Mouse (Mus musculus) embryonic facial prominence, embryonic 14.5 days (tissue): ENCODE measurements at regions not wholly inside any gene's neighbourhood (a gene's known extent, or its start where the extent isn't known, plus 50 kb on each side); places are given as distances from the start of the nearest gene placed in this dataset.
"Not testable (repeated sequence)": the region's sequence is repeated elsewhere in the genome, so short reads cannot be mapped to it uniquely, and the experiment has no call there.

ENCODE experiments used
- ATAC-seq: fragments of 200-750 bp; cut with Nextera tagmentation; 2 replicates; pipeline ENCODE4 v1.8.0; 2017; ENCODE audit warnings: low read depth, moderate number of reproducible peaks, moderate TSS enrichment
- DNase-seq: peaks from one replicate; pipeline ENCODE4 v3.0.0-alpha.2; 2015; ENCODE audit warnings: low spot score
- H3K27ac ChIP-seq: fragments of 300-500 bp; sonication (generic); replicated peaks from 2 replicates; pipeline ENCODE4 v1.5.1; 2014; ENCODE audit warnings: low read depth, mild to moderate bottlenecking, low read length, moderate library complexity
- H3K27me3 ChIP-seq: fragments of 300-500 bp; sonication (generic); replicated peaks from 2 replicates; pipeline ENCODE4 v1.6.1; 2014; ENCODE audit warnings: low read length; ENCODE audit not compliant: control insufficient read depth, insufficient read depth
- H3K36me3 ChIP-seq: fragments of 300-500 bp; sonication (generic); 2 replicates; pipeline ENCODE4 v1.6.1; 2014; ENCODE audit warnings: low read length, mixed read lengths; ENCODE audit not compliant: control insufficient read depth, insufficient read depth
- H3K4me1 ChIP-seq: fragments of 300-500 bp; sonication (generic); 2 replicates; pipeline ENCODE4 v1.6.1; 2014; ENCODE audit warnings: antibody characterized with exemption, low read length; ENCODE audit not compliant: control insufficient read depth, insufficient read depth
- H3K4me2 ChIP-seq: fragments of 300-500 bp; sonication (generic); 2 replicates; pipeline ENCODE4 v1.6.1; 2014; ENCODE audit warnings: low read depth, mild to moderate bottlenecking, low read length, moderate library complexity, mixed read lengths
- H3K4me3 ChIP-seq: fragments of 300-500 bp; sonication (generic); 2 replicates; pipeline ENCODE4 v1.5.1; 2014; ENCODE audit warnings: low read depth, mild to moderate bottlenecking, low read length
- H3K9ac ChIP-seq: fragments of 300-500 bp; sonication (generic); 2 replicates; pipeline ENCODE4 v1.6.1; 2014; ENCODE audit warnings: low read depth, mild to moderate bottlenecking, low read length, moderate library complexity, mixed read lengths
- H3K9me3 ChIP-seq: fragments of 300-500 bp; sonication (generic); 2 replicates; pipeline ENCODE4 v1.6.1; 2016; ENCODE audit warnings: low read length; ENCODE audit not compliant: control insufficient read depth
- WGBS: fragments of 180-500 bp; shearing (Covaris S2); extraction: QIAGEN DNeasy Blood & Tissue Kit; methylation state at CpG from one replicate; pipeline ENCODE4 v1.1.7; 2014; 5-methylcytosine and 5-hydroxymethylcytosine counted together

GRCm38 (mm10) chr8:93443631-93444030, 64.1 kb upstream of the Ces1h start:
- not testable (repeated sequence) for H3K9me3 ChIP-seq, H3K27ac ChIP-seq, H3K4me1 ChIP-seq, H3K36me3 ChIP-seq, ATAC-seq, H3K4me3 ChIP-seq, H3K27me3 ChIP-seq, H3K9ac ChIP-seq, H3K4me2 ChIP-seq, DNase-seq
- 80% methylated on average over 2 of the region's 2 CpGs for whole genome bisulfite sequencing

- Histone ChIP-seq H3K4me1 (no peaks in the 10 kb centered on the region), H3K36me3 (no peaks in the 10 kb centered on the region), H3K27ac (no peak overlapping the region), H3K4me3 (no peak overlapping the region), H3K4me2 (no peak overlapping the region), H3K27me3 (no peaks in the 10 kb centered on the region), H3K9ac (no peak overlapping the region), H3K9me3 (no peaks in the 10 kb centered on the region)
- 73% methylated on average over 3 of the region's 3 CpGs for WGBS
- no peak for ATAC-seq
- DNase-seq: no peak
Observed at GRCm38 (mm10) chr8:93441936-93442335, 62.4 kb upstream of the Ces1h start.

GRCm38 (mm10) chr8:93436586-93436985, 57.1 kb upstream of the Ces1h start:
- not testable (repeated sequence) for H3K4me2 ChIP-seq, ATAC-seq, H3K27me3 ChIP-seq, H3K9ac ChIP-seq, H3K4me3 ChIP-seq, H3K4me1 ChIP-seq, H3K27ac ChIP-seq, DNase-seq, H3K36me3 ChIP-seq, H3K9me3 ChIP-seq
- 66% methylated on average over 12 of the region's 12 CpGs for WGBS

DNA sequence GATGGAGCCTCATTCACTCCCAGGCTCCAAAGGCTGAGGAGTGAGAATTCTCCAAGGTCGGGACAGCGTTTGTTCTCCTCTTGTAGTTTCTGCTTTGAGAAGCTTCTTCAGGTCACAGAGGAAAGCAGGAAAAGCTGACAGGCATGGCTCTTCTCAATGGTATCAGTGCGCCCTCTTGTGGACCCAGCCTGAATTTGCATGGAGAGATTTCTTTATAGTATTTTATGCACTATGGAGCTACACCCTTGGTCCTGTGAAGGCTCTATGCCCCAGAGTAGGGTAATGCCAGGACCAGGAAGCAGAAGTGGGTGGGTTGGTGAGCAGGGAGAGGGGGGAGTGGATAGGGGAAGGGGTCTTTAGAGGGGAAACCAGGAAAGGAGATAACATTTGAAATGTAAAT, 51.1 kb upstream of the Ces1h start:
- DNase-seq (peak; percentile 80), ATAC-seq (no peak)
- Histone ChIP-seq H3K4me2 (no peak overlapping the region), H3K27ac (no peak overlapping the region), H3K4me1 (no peaks in the 10 kb centered on the region), H3K36me3 (no peaks in the 10 kb centered on the region), H3K27me3 (no peaks in the 10 kb centered on the region), H3K9me3 (no peaks in the 10 kb centered on the region), H3K4me3 (no peak overlapping the region), H3K9ac (no peak overlapping the region)
- WGBS: 0% methylated on average over 3 of the region's 3 CpGs
